ENCODE assay signal across 8 mouse cellular contexts in genomic region chr9:120619709-120620408, GRCm38 (mm10). TPM values are rescaled to one million over a fixed set of nuclear protein-coding genes. Genes with fewer than 3 reads are reported as not detected.
DNase-seq lines count a peak whose midpoint lies in the region; ATAC-seq lines count a peak whose summit lies in the region.

No protein-coding gene starts in this region.

- H3K9ac ChIP-seq in neural tube, embryonic 14.5 days (replicated peaks; ENCODE audit: low read depth, low read length), result peak overlapping the region; percentile 39; the same call in 1 of the 2 replicates

- peaks cover 29% of the 10 kb centered on the region for H3K4me1 ChIP-seq in forebrain, embryonic 10.5 days
- H3K4me1 ChIP-seq in neural tube, embryonic 14.5 days (ENCODE audit: control insufficient read depth, insufficient read depth, low read length), result peaks cover 15% of the 10 kb centered on the region

- H3K9me3 ChIP-seq in forebrain, embryonic 10.5 days, result peaks cover 16% of the 10 kb centered on the region
- 0 out of 2 replicates have a peak, but pooled peaks cover 2% of the 10 kb centered on the region for H3K9me3 ChIP-seq in neural tube, embryonic 14.5 days (ENCODE audit: control insufficient read depth, low read length)

- H3K4me3 ChIP-seq in forebrain, embryonic 10.5 days, result peak overlapping the region; percentile 47
- peak overlapping the region; percentile 9; the same call in 1 of the 2 replicates for H3K4me3 ChIP-seq in neural tube, embryonic 14.5 days (ENCODE audit: low read depth, low read length)

- WGBS in forebrain, embryonic 10.5 days, result 5% methylated on average over 26 of the region's 26 CpGs
- 7% methylated on average over 26 of the region's 26 CpGs for whole genome bisulfite sequencing in neural tube, embryonic 14.5 days

- H3K27me3 ChIP-seq in forebrain, embryonic 10.5 days (ENCODE audit: poor library complexity, severe bottlenecking), result 0 out of 2 replicates have a peak, but pooled peaks cover 3% of the 10 kb centered on the region
- no peaks in the 10 kb centered on the region for H3K27me3 ChIP-seq in neural tube, embryonic 14.5 days (ENCODE audit: control insufficient read depth, insufficient read depth, low read length)

- H3K4me2 ChIP-seq in neural tube, embryonic 14.5 days (ENCODE audit: low read depth, low read length), result peak overlapping the region; percentile 46

- peak overlapping the region; percentile 93 for H3K27ac ChIP-seq in forebrain, embryonic 10.5 days
- peak overlapping the region; percentile 67 for H3K27ac ChIP-seq in neural tube, embryonic 14.5 days (ENCODE audit: low read depth, low read length)

- H3K36me3 ChIP-seq in forebrain, embryonic 10.5 days (replicated peaks), result 0 out of 2 replicates have a peak, but pooled peaks cover 4% of the 10 kb centered on the region
- H3K36me3 ChIP-seq in neural tube, embryonic 14.5 days (ENCODE audit: control insufficient read depth, insufficient read depth, low read length), result no peaks in the 10 kb centered on the region

- peak; percentile 73; the same call in 1 of the 2 replicates for ATAC-seq in frontal cortex, adult (ENCODE audit: low TSS enrichment)
- peak; percentile 90 for ATAC-seq in neural tube, embryonic 14.5 days (ENCODE audit: low read depth)

- DNase-seq in frontal cortex, postnatal 25 days (ENCODE audit: low spot score in 2 of 2), result no peak
- DNase-seq in ZHBTc4 (ENCODE audit: low read depth, low spot score), result peak; percentile 85
- DNase-seq in forebrain, embryonic 10.5 days (ENCODE audit: extremely low spot score, low spot score), result peak; percentile 84
- DNase-seq in left cerebral cortex, adult 11 months (ENCODE audit: low spot score), result peak; percentile 18
- no peak for DNase-seq in adrenal gland, adult 8-10 months
- DNase-seq in lung, postnatal 10 days, result no peak

RNA-seq across cellular contexts. Expression of gene Rpl14, which starts 48.6 kb away (rescaled TPM):
- polyA plus RNA-seq in forebrain, embryonic 10.5 days (2016; fragmentation: Nextera tagmentation; extraction: Ambion mirVana), result 785 and 825 TPM in 2 replicates
- polyA plus RNA-seq in neural tube, embryonic 14.5 days (2014; fragmentation: Nextera tagmentation; extraction: Ambion mirVana), result 488 and 509 TPM in 2 replicates
- total RNA-seq in adrenal gland, adult 8-10 months (2022), result 100 to 1,000 TPM; 496 to 577 (median 521) TPM

Comparison
In these comparisons a context has a peak if more than half of its experiments do, and no peak if none do; other contexts are left out.
1. DNase-seq: peak in ZHBTc4 (single experiment), forebrain, embryonic 10.5 days (single experiment) and left cerebral cortex, adult 11 months (single experiment); none in frontal cortex, postnatal 25 days (0 of 2), adrenal gland, adult 8-10 months (single experiment) and lung, postnatal 10 days (single experiment).